Mouse (Mus musculus) kidney, adult 2 months (tissue): ENCODE measurements around the gene Tbc1d17. TPM values are rescaled to one million over a fixed set of nuclear protein-coding genes. Genes with fewer than 3 reads are reported as not detected.

Source experiments
- DNase-seq: peaks from one replicate; pipeline ENCODE4 v3.0.0; 2021
- H3K27ac ChIP-seq: fragments of 200-500 bp; 2 replicates; pipeline ENCODE4 v1.5.1; 2012; ENCODE audit warnings: low read depth, low read length, control low read depth, inconsistent platforms; ENCODE audit not compliant: insufficient read depth
- H3K27me3 ChIP-seq: fragments of 200-500 bp; replicated peaks from 2 replicates; pipeline ENCODE4 v1.6.1; 2012; ENCODE audit warnings: mild to moderate bottlenecking, moderate library complexity, low read length, inconsistent platforms; ENCODE audit not compliant: control insufficient read depth, insufficient read depth
- H3K36me3 ChIP-seq: fragments of 200-500 bp; 2 replicates; pipeline ENCODE4 v1.6.1; 2012; ENCODE audit warnings: mild to moderate bottlenecking, moderate library complexity, low read length, inconsistent platforms; ENCODE audit not compliant: control insufficient read depth, insufficient read depth
- H3K4me1 ChIP-seq: fragments of 200-500 bp; 2 replicates; pipeline ENCODE4 v1.6.1; 2011; ENCODE audit warnings: low read length; ENCODE audit not compliant: control insufficient read depth, insufficient read depth
- H3K4me3 ChIP-seq: fragments of 200-500 bp; 2 replicates; pipeline ENCODE4 v1.5.1; 2011; ENCODE audit warnings: mild to moderate bottlenecking, low read depth, low read length, control low read depth; ENCODE audit not compliant: insufficient read depth
- CTCF ChIP-seq: fragments of 200-500 bp; conservative IDR thresholded peaks from 2 replicates; pipeline ENCODE4 v1.5.1; 2011; ENCODE audit warnings: low read depth, mild to moderate bottlenecking, control low read depth, low read length, moderate library complexity, mixed read lengths; ENCODE audit not compliant: insufficient read depth, insufficient read length
- POLR2A ChIP-seq: fragments of 200-500 bp; IDR thresholded peaks from one replicate; pipeline ENCODE4 v1.6.1; 2011; ENCODE audit warnings: low read depth, low read length, control low read depth
- WGBS: fragments of 180-500 bp; shearing (Covaris S2); methylation state at CpG from one replicate; pipeline ENCODE4 v1.1.7; 2018; 5-methylcytosine and 5-hydroxymethylcytosine counted together
- polyA plus RNA-seq: library from polyadenylated mRNA; depleted of rRNA; stranded (reverse); fragments of >200 nt; gene quantifications from 2 replicates; pipeline ENCODE4 v1.2.3, GENCODE M21; 2012

Tbc1d17 gene
- polyA plus RNA-seq, 1 experiment, result 100 TPM

- peak; percentile 90 for DNase-seq
Measured at GRCm38 (mm10) chr7:44857042-44857552, 8.2 kb upstream of the Tbc1d17 start, which contains the start of gene Pnkp. Gene Pnkp (plus strand): TSS chr7:44857139.

GRCm38 (mm10) chr7:44856265-44856916 lies 7.5 kb upstream of the Tbc1d17 start:
- TF ChIP-seq CTCF (no peak), POLR2A (no peak)
- H3K27me3 ChIP-seq, result no peaks in the 10 kb centered on the region
- peaks cover 13% of the 10 kb centered on the region for H3K4me1 ChIP-seq
- H3K36me3 ChIP-seq, result no peaks in the 10 kb centered on the region
- no peak for DNase-seq
- peak overlapping the region; percentile 77 for H3K4me3 ChIP-seq
- 58% methylated on average over 9 of the region's 9 CpGs for WGBS
- no peak overlapping the region for H3K27ac ChIP-seq

More at GRCm38 (mm10) chr7:44857042-44857552, 8.2 kb upstream of the Tbc1d17 start, which contains the start of gene Pnkp:
- H3K27ac ChIP-seq, result peak within 1 kb of the TSS; percentile 62
- H3K4me3 ChIP-seq, result peak within 1 kb of the TSS; percentile 77
- TF ChIP-seq CTCF, result no peak
- TF ChIP-seq POLR2A, result no peak
- H3K36me3 ChIP-seq, result no peaks in the 10 kb centered on the region
- H3K27me3 ChIP-seq, result no peaks in the 10 kb centered on the region
- peaks cover 13% of the 10 kb centered on the region; the same call in 1 of the 2 replicates for H3K4me1 ChIP-seq
- WGBS, result under 1% methylated on average over 32 of the region's 32 CpGs

GRCm38 (mm10) chr7:44855036-44855435 lies 6.2 kb upstream of the Tbc1d17 start:
- Histone ChIP-seq H3K36me3 (no peaks in the 10 kb centered on the region), H3K4me3 (peak overlapping the region; percentile 84), H3K27ac (peak overlapping the region; percentile 99), H3K27me3 (no peaks in the 10 kb centered on the region), H3K4me1 (peaks cover 22% of the 10 kb centered on the region)
- DNase-seq, result no peak
- TF ChIP-seq POLR2A, result no peak
- TF ChIP-seq CTCF, result no peak
- WGBS, result 18% methylated on average over 10 of the region's 10 CpGs

GRCm38 (mm10) chr7:44854356-44855031 lies 5.6 kb upstream of the Tbc1d17 start:
- under 1% methylated on average over 45 of the region's 45 CpGs for WGBS
- no peaks in the 10 kb centered on the region for H3K36me3 ChIP-seq
- H3K4me1 ChIP-seq, result peaks cover 22% of the 10 kb centered on the region
- peak overlapping the region; percentile 99 for H3K27ac ChIP-seq
- peak; percentile 97 for DNase-seq
- TF ChIP-seq POLR2A (peak; percentile 27), CTCF (no peak)
- peak overlapping the region; percentile 84 for H3K4me3 ChIP-seq
- H3K27me3 ChIP-seq, result no peaks in the 10 kb centered on the region

GRCm38 (mm10) chr7:44853596-44854355 lies 4.9 kb upstream of the Tbc1d17 start:
- TF ChIP-seq POLR2A (no peak), CTCF (no peak)
- Histone ChIP-seq H3K4me3 (peak overlapping the region; percentile 84), H3K4me1 (peaks cover 22% of the 10 kb centered on the region), H3K27me3 (no peaks in the 10 kb centered on the region), H3K36me3 (no peaks in the 10 kb centered on the region), H3K27ac (peak overlapping the region; percentile 99)
- no peak for DNase-seq
- WGBS, result 10% methylated on average over 26 of the region's 26 CpGs

GRCm38 (mm10) chr7:44853065-44853464 lies 4.2 kb upstream of the Tbc1d17 start:
- 99% methylated on average over 2 of the region's 2 CpGs for WGBS
- peaks cover 24% of the 10 kb centered on the region for H3K4me1 ChIP-seq
- no peak for DNase-seq
- H3K27ac ChIP-seq, result no peak overlapping the region
- no peaks in the 10 kb centered on the region for H3K27me3 ChIP-seq
- TF ChIP-seq CTCF (no peak), POLR2A (no peak)
- H3K36me3 ChIP-seq, result no peaks in the 10 kb centered on the region
- no peak overlapping the region for H3K4me3 ChIP-seq
